Mouse (Mus musculus) stomach, postnatal 0 days (tissue): ENCODE measurements around the gene Ninj1.

Experiments used
- CTCF ChIP-seq: IDR thresholded peaks from 2 replicates; pipeline ENCODE4 v1.5.1; 2016; ENCODE audit warnings: antibody characterized with exemption, low read depth, mild to moderate bottlenecking, moderate library complexity
- EP300 ChIP-seq: optimal IDR thresholded peaks from 2 replicates; pipeline ENCODE3; 2016; ENCODE audit warnings: antibody characterized with exemption

DNA sequence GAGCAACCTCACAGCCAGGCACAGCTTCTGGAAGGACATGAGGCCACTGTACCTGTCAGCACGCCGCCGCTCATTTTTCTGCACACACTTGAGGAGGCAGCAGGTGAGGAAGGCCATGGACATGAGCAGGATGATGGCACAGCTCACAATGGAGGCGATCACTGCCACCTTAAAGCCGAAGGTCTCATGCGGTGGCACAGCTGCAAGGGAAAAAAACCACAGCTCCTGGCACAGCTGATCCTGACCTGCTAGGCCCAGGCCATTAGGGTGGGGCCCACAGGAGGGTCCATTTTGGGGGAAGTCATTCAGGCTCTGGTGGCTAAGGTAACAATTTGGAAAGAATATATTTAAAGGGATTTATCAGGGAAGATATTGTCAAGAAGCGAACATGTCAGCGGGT, 51.5 kb downstream of the Ninj1 start:
- no peak for TF ChIP-seq CTCF
- no peak for TF ChIP-seq EP300
